Mouse (Mus musculus): ENCODE measurements at regions not wholly inside any gene's neighbourhood (a gene's known extent, or its start where the extent isn't known, plus 50 kb on each side); places are given as distances from the start of the nearest gene placed in this dataset.
A peak's percentile ranks its signal among the peaks of the same experiment; 100 is the strongest.

DNA sequence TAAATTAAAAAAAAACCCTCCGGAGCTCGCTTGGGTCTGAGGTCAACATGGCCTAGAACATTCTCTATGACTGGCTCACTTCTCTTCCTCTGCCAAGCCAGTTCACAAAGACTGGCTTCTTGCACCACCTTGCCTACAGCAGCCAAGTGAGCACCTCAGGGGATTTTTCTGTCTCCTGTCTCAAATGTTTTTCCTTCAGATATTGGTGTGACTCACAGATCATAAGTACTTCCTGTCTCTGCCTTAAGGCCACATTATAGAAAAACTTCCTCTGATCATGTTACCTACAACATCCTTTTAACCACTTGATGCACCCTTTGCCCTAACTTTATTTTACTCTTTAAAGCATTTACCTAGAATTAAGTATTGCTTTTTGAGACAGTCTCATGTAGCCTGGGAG is 230.0 kb upstream of the Clint1 start:
- ATAC-seq = no peak
- no peak overlapping the region for H3K4me3 ChIP-seq
- H3K9ac ChIP-seq = no peak overlapping the region
- H3K9me3 ChIP-seq (replicated peaks) = no peaks in the 10 kb centered on the region
- no peaks in the 10 kb centered on the region for H3K4me1 ChIP-seq
- WGBS (ENCODE audit: insufficient replicate concordance) = 89% methylated on average over 2 of the region's 2 CpGs
- H3K27me3 ChIP-seq (replicated peaks) = no peaks in the 10 kb centered on the region
- H3K36me3 ChIP-seq = no peaks in the 10 kb centered on the region
- H3K4me2 ChIP-seq = no peak overlapping the region
- no peak overlapping the region for H3K27ac ChIP-seq

DNA sequence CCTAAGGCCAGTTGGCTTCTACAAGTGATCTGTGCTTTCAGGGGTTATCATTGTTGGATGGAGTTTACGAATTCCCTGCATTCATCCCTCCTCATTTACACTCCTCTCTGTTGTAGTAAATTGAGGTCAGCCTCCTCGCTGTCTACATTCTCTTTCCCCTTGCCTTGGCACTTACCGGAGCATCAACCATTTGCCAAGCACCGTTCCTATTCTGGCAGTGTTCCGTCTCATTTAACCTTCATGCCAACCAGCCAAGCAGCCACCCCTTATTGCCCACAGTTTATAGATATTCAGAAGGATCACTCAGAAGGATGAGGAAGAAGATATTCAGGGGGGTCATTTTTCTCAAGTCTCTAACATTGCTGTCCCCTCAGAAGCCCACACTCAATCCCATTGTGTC is 229.2 kb upstream of the Clint1 start:
- Histone ChIP-seq H3K9me3 (replicated peaks) (no peaks in the 10 kb centered on the region), H3K4me3 (no peak overlapping the region), H3K4me2 (no peak overlapping the region), H3K27me3 (replicated peaks) (no peaks in the 10 kb centered on the region), H3K36me3 (no peaks in the 10 kb centered on the region), H3K9ac (no peak overlapping the region), H3K27ac (no peak overlapping the region), H3K4me1 (no peaks in the 10 kb centered on the region; the same call in 1 of the 2 replicates)
- ATAC-seq = no peak
- WGBS (ENCODE audit: insufficient replicate concordance) = 74% methylated on average over 5 of the region's 5 CpGs

DNA sequence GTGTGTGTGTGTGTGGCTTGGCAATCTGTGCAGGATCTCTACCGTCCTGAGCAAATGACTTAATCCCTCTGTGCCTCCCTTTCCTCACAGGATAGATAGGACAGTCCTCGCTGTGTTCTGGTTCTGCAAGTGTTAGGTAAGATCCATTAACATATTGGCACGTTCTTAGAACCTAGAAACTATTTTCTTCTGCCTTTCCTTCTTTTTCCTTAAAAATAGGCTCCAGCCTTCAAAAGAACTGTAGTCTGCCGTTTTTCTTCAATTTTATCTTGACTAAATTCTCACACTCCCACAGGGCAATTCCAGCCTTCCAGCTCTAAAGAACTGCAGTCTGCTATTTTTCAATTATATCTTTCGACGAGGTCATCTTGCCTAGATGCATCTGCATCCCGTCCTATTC is 227.6 kb upstream of the Clint1 start:
- H3K27ac ChIP-seq = no peak overlapping the region
- no peak for ATAC-seq
- H3K9ac ChIP-seq = no peak overlapping the region
- no peak overlapping the region for H3K4me3 ChIP-seq
- 64% methylated on average over 7 of the region's 7 CpGs for WGBS (ENCODE audit: insufficient replicate concordance)
- H3K4me1 ChIP-seq = no peaks in the 10 kb centered on the region; the same call in 1 of the 2 replicates
- no peaks in the 10 kb centered on the region for H3K9me3 ChIP-seq (replicated peaks)
- H3K27me3 ChIP-seq (replicated peaks) = no peaks in the 10 kb centered on the region
- no peak overlapping the region for H3K4me2 ChIP-seq
- no peaks in the 10 kb centered on the region for H3K36me3 ChIP-seq

- H3K36me3 ChIP-seq = no peaks in the 10 kb centered on the region
- no peaks in the 10 kb centered on the region for H3K9me3 ChIP-seq (replicated peaks)
- H3K9ac ChIP-seq = no peak overlapping the region
- H3K4me3 ChIP-seq = no peak overlapping the region
- no peaks in the 10 kb centered on the region; the same call in 1 of the 2 replicates for H3K4me1 ChIP-seq
- 27% methylated on average over 1 of the region's 1 CpGs for WGBS (ENCODE audit: insufficient replicate concordance)
- H3K27me3 ChIP-seq (replicated peaks) = no peaks in the 10 kb centered on the region
- no peak overlapping the region for H3K4me2 ChIP-seq
- no peak for ATAC-seq
- H3K27ac ChIP-seq = no peak overlapping the region
Measured at GRCm38 (mm10) chr11:45629250-45629649, 222.6 kb upstream of the Clint1 start.

GRCm38 (mm10) chr11:45634535-45635235 is 217.2 kb upstream of the Clint1 start:
- Histone ChIP-seq H3K4me1 (0 out of 2 replicates have a peak, but pooled peaks cover 5% of the 10 kb centered on the region), H3K9me3 (replicated peaks) (no peaks in the 10 kb centered on the region), H3K36me3 (no peaks in the 10 kb centered on the region), H3K27me3 (replicated peaks) (no peaks in the 10 kb centered on the region), H3K27ac (no peak overlapping the region), H3K4me2 (no peak overlapping the region), H3K9ac (no peak overlapping the region), H3K4me3 (no peak overlapping the region)
- peak; percentile 83 for ATAC-seq
- 41% methylated on average over 10 of the region's 10 CpGs for WGBS (ENCODE audit: insufficient replicate concordance)

GRCm38 (mm10) chr11:45635896-45636295 is 216.0 kb upstream of the Clint1 start:
- Histone ChIP-seq H3K36me3 (no peaks in the 10 kb centered on the region), H3K9ac (no peak overlapping the region), H3K27me3 (replicated peaks) (0 out of 2 replicates have a peak, but pooled peaks cover 4% of the 10 kb centered on the region), H3K4me2 (no peak overlapping the region), H3K9me3 (replicated peaks) (no peaks in the 10 kb centered on the region), H3K27ac (no peak overlapping the region), H3K4me3 (no peak overlapping the region), H3K4me1 (0 out of 2 replicates have a peak, but pooled peaks cover 5% of the 10 kb centered on the region)
- ATAC-seq = no peak
- WGBS (ENCODE audit: insufficient replicate concordance) = 52% methylated on average over 4 of the region's 4 CpGs

DNA sequence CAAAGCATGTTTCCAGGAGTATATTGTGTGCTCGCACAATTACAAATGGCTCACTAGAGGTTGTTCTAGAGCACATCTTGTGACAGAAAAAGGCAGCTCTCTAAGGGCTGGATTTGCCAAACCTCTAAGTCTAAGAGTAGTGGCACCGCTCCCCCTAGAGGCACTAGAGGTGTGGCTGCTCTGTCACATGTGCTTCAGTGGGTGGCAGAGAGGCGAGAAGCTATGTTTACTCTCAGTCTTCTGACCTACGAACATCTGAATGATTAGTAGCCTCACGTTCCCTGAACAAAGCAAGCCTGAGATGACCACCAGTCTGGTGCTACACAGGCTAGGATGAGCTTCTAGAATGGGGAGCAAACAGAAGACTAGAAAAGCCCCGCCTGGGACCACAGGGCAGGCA is 212.6 kb upstream of the Clint1 start:
- Histone ChIP-seq H3K9me3 (replicated peaks) (no peaks in the 10 kb centered on the region), H3K27me3 (replicated peaks) (0 out of 2 replicates have a peak, but pooled peaks cover 4% of the 10 kb centered on the region), H3K4me1 (0 out of 2 replicates have a peak, but pooled peaks cover 5% of the 10 kb centered on the region), H3K4me2 (no peak overlapping the region), H3K27ac (no peak overlapping the region), H3K4me3 (no peak overlapping the region), H3K36me3 (no peaks in the 10 kb centered on the region), H3K9ac (no peak overlapping the region)
- 64% methylated on average over 6 of the region's 6 CpGs for WGBS (ENCODE audit: insufficient replicate concordance)
- no peak for ATAC-seq

DNA sequence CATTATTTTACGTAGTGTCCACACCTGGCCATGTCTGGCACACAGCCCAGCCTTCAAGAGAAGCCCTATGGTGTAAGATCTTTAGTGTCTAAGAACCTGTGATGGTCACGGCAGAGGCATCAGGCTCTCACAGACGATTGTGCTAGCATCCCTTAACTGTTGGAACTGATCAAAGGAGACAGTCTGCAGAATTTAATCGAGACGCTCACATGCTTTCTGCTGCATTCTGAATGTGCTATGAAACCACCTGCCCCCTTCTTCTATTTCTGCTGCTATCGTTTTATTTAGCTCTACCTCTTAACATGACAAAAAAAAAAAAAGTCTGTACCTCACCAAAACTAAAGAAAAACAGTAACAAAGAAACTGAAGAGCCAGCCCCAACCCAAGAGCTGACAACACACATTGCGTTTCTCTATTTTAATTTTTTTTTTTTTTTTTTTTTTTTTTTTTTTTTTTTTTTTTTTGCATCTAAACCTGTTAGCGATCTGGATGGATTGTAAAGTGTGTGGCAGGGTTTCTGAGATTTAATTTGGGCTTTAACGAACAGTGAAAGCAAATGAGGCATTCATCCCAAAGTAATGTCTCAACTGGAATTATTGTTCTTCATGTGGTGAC is 209.6 kb upstream of the Clint1 start:
- Histone ChIP-seq H3K4me2 (no peak overlapping the region), H3K4me3 (no peak overlapping the region)
- ATAC-seq = no peak

DNA sequence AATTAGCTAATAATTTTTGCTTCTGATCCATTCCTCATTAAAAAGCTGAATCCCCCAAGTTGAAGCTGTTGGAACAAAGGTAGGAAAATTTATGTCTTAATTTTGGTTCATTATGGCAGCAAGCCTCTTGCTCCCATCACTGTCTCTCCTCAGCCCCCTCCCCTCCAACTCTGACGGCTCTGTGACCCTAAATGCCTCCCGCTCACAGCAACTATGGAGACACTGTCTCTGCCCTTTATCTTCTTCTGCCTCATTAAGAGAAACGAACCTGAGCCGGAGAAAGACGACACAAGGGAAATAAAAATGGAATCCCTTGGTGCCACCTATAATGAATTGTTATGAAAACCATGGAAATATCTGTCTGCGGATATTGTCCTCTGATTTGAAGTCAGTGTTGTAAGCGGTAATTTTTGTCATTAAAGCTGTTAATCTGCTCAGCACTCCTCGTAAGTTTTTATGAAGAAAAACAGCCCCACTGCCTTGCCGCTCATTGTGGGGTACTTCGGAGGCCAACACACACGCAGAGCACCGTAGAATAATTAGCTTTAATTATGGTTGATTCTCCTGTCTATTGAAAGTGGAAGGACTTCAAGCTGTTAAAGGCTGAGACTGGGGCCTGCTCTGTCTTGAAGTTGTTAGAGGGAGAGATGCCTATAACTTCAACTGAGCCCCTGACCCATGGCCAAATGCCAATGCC is 208.1 kb upstream of the Clint1 start:
- H3K9me3 ChIP-seq (replicated peaks) = no peaks in the 10 kb centered on the region
- H3K27me3 ChIP-seq (replicated peaks) = 0 out of 2 replicates have a peak, but pooled peaks cover 4% of the 10 kb centered on the region
- H3K36me3 ChIP-seq = no peaks in the 10 kb centered on the region
- H3K27ac ChIP-seq = no peak overlapping the region
- ATAC-seq = no peak
- no peak overlapping the region for H3K9ac ChIP-seq
- no peaks in the 10 kb centered on the region for H3K4me1 ChIP-seq
- no peak overlapping the region for H3K4me3 ChIP-seq
- WGBS (ENCODE audit: insufficient replicate concordance) = 74% methylated on average over 12 of the region's 12 CpGs
- no peak overlapping the region for H3K4me2 ChIP-seq

More for the DNA sequence above, 209.6 kb upstream of the Clint1 start:
- no peaks in the 10 kb centered on the region for H3K4me1 ChIP-seq
- H3K9me3 ChIP-seq (replicated peaks) = no peaks in the 10 kb centered on the region
- 64% methylated on average over 9 of the region's 9 CpGs for whole genome bisulfite sequencing (ENCODE audit: insufficient replicate concordance)
- no peak overlapping the region for H3K27ac ChIP-seq
- H3K36me3 ChIP-seq = no peaks in the 10 kb centered on the region
- H3K27me3 ChIP-seq (replicated peaks) = 0 out of 2 replicates have a peak, but pooled peaks cover 4% of the 10 kb centered on the region
- no peak overlapping the region for H3K9ac ChIP-seq

DNA sequence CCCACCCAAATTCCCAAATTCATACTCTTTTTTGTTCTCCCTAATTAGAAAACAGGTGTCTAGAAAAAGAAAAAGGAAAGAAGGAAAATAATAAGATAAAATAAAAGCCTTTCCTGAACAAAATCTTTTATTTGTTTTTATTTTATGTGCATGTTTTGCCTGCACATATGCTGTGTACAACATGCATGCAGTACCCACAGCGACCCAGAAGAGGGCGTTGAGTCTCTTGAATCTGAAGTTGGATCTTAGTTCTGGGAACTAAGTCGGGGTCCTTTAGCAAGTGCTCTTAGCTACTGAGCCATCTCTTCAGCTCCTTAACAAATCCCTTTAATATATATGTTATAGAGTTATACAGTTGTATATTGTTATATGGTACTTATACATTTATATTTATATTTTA is 206.0 kb upstream of the Clint1 start:
- Histone ChIP-seq H3K27ac (no peak overlapping the region), H3K4me1 (no peaks in the 10 kb centered on the region), H3K36me3 (no peaks in the 10 kb centered on the region), H3K27me3 (replicated peaks) (no peaks in the 10 kb centered on the region), H3K9me3 (replicated peaks) (no peaks in the 10 kb centered on the region), H3K4me3 (no peak overlapping the region), H3K4me2 (no peak overlapping the region), H3K9ac (no peak overlapping the region)
- ATAC-seq = no peak
- 50% methylated on average over 3 of the region's 3 CpGs for WGBS (ENCODE audit: insufficient replicate concordance)

GRCm38 (mm10) chr11:45647888-45648287 is 204.0 kb upstream of the Clint1 start:
- no peaks in the 10 kb centered on the region for H3K4me1 ChIP-seq

GRCm38 (mm10) chr11:45656260-45656659 is 195.6 kb upstream of the Clint1 start:
- H3K36me3 ChIP-seq = no peaks in the 10 kb centered on the region
- no peaks in the 10 kb centered on the region for H3K9me3 ChIP-seq (replicated peaks)
- H3K9ac ChIP-seq = no peak overlapping the region
- no peaks in the 10 kb centered on the region for H3K27me3 ChIP-seq (replicated peaks)
- H3K27ac ChIP-seq = no peak overlapping the region
- ATAC-seq = no peak
- no peak overlapping the region for H3K4me3 ChIP-seq
- no peak overlapping the region for H3K4me2 ChIP-seq
- WGBS (ENCODE audit: insufficient replicate concordance) = 72% methylated on average over 4 of the region's 4 CpGs
- H3K4me1 ChIP-seq = no peaks in the 10 kb centered on the region

More at GRCm38 (mm10) chr11:45647888-45648287, 204.0 kb upstream of the Clint1 start:
- H3K4me2 ChIP-seq = no peak overlapping the region
- ATAC-seq = no peak
- no peak overlapping the region for H3K4me3 ChIP-seq
- no peak overlapping the region for H3K9ac ChIP-seq
- no peaks in the 10 kb centered on the region for H3K27me3 ChIP-seq (replicated peaks)
- no peaks in the 10 kb centered on the region for H3K36me3 ChIP-seq
- no peak overlapping the region for H3K27ac ChIP-seq
- no peaks in the 10 kb centered on the region for H3K9me3 ChIP-seq (replicated peaks)
- WGBS (ENCODE audit: insufficient replicate concordance) = 46% methylated on average over 3 of the region's 3 CpGs

All from liver, embryonic 12.5 days (tissue).